Mouse (Mus musculus) liver, embryonic 16.5 days (tissue): ENCODE data around the gene Sema3b. TPM values are rescaled to one million over a fixed set of nuclear protein-coding genes. Genes with fewer than 3 reads are reported as not detected.

Experiments used
- ATAC-seq: fragments of 200-750 bp; cut with Nextera tagmentation; 2 replicates; pipeline ENCODE4 v1.8.0; 2017; ENCODE audit warnings: low read depth, mild to moderate bottlenecking, moderate number of reproducible peaks, moderate library complexity
- H3K27ac ChIP-seq: fragments of 300-500 bp; sonication (generic); 2 replicates; pipeline ENCODE4 v1.5.1; 2014; ENCODE audit warnings: mild to moderate bottlenecking, low read length
- H3K27me3 ChIP-seq: fragments of 300-500 bp; sonication (generic); 2 replicates; pipeline ENCODE4 v1.6.1; 2014; ENCODE audit warnings: low read depth, low read length, mixed read lengths; ENCODE audit not compliant: control insufficient read depth, insufficient read depth
- H3K36me3 ChIP-seq: fragments of 300-500 bp; sonication (generic); 2 replicates; pipeline ENCODE4 v1.6.1; 2014; ENCODE audit warnings: mild to moderate bottlenecking; ENCODE audit not compliant: control insufficient read depth, insufficient read depth
- H3K4me1 ChIP-seq: fragments of 300-500 bp; sonication (generic); 2 replicates; pipeline ENCODE4 v1.6.1; 2014; ENCODE audit warnings: low read depth, low read length, mixed read lengths; ENCODE audit not compliant: control insufficient read depth
- H3K4me2 ChIP-seq: fragments of 300-500 bp; sonication (generic); 2 replicates; pipeline ENCODE4 v1.6.1; 2014; ENCODE audit warnings: low read depth, low read length, mixed read lengths
- H3K4me3 ChIP-seq: fragments of 300-500 bp; sonication (generic); 2 replicates; pipeline ENCODE4 v1.5.1; 2014; ENCODE audit warnings: low read depth, mild to moderate bottlenecking, low read length
- H3K9ac ChIP-seq: fragments of 300-500 bp; sonication (generic); 2 replicates; pipeline ENCODE4 v1.6.1; 2014; ENCODE audit warnings: low read depth, low read length
- H3K9me3 ChIP-seq: fragments of 300-500 bp; sonication (generic); replicated peaks from 2 replicates; pipeline ENCODE4 v1.6.1; 2016; ENCODE audit warnings: low read length; ENCODE audit not compliant: control insufficient read depth
- WGBS: fragments of 180-500 bp; shearing (Covaris S2); extraction: QIAGEN DNeasy Blood & Tissue Kit; methylation state at CpG from one replicate; pipeline ENCODE4 v1.1.7; 2014; ENCODE audit not compliant: insufficient replicate concordance; 5-methylcytosine and 5-hydroxymethylcytosine counted together
- polyA plus RNA-seq: library from polyadenylated mRNA; unstranded; fragments of >200 nt; fragmentation: Nextera tagmentation; extraction: Ambion mirVana; gene quantifications from 2 replicates; pipeline ENCODE4 v1.2.1, GENCODE M21; 2015

Gene Sema3b
- polyA plus RNA-seq, 1 experiment from 2014 or later, result 1.4 TPM

GRCm38 (mm10) chr9:107611456-107612190 lies 2.6 kb upstream of the Sema3b start:
- Histone ChIP-seq H3K9me3 (no peaks in the 10 kb centered on the region), H3K27me3 (no peaks in the 10 kb centered on the region), H3K27ac (peak overlapping the region; percentile 71; the same call in 1 of the 2 replicates), H3K36me3 (peaks cover 13% of the 10 kb centered on the region), H3K4me1 (peaks cover 12% of the 10 kb centered on the region), H3K4me2 (peak overlapping the region; percentile 97), H3K4me3 (peak overlapping the region; percentile 62; the same call in 1 of the 2 replicates), H3K9ac (peak overlapping the region; percentile 75; the same call in 1 of the 2 replicates)
- no peak; the same call in 1 of the 2 replicates for ATAC-seq
- WGBS, result 33% methylated on average over 6 of the region's 6 CpGs

- H3K9me3 ChIP-seq, result no peaks in the 10 kb centered on the region
- 76% methylated on average over 4 of the region's 4 CpGs for WGBS
- H3K27ac ChIP-seq, result no peak overlapping the region
- H3K4me3 ChIP-seq, result no peak overlapping the region
- H3K4me2 ChIP-seq, result no peak overlapping the region
- H3K9ac ChIP-seq, result no peak overlapping the region
- no peak for ATAC-seq
- H3K36me3 ChIP-seq, result no peaks in the 10 kb centered on the region
- H3K27me3 ChIP-seq, result no peaks in the 10 kb centered on the region
- peaks cover 20% of the 10 kb centered on the region for H3K4me1 ChIP-seq
Observed at GRCm38 (mm10) chr9:107609433-107609830, 403 bp upstream of the Sema3b start.

GRCm38 (mm10) chr9:107607653-107608245 lies 1.3 kb downstream of the Sema3b start:
- no peaks in the 10 kb centered on the region for H3K9me3 ChIP-seq
- 45% methylated on average over 9 of the region's 9 CpGs for whole genome bisulfite sequencing
- H3K4me3 ChIP-seq, result no peak overlapping the region
- H3K4me1 ChIP-seq, result peaks cover 15% of the 10 kb centered on the region
- H3K9ac ChIP-seq, result no peak overlapping the region
- no peak overlapping the region for H3K27ac ChIP-seq
- H3K27me3 ChIP-seq, result no peaks in the 10 kb centered on the region; the same call in 1 of the 2 replicates
- H3K4me2 ChIP-seq, result no peak overlapping the region
- no peak for ATAC-seq
- no peaks in the 10 kb centered on the region for H3K36me3 ChIP-seq

GRCm38 (mm10) chr9:107607036-107607435 lies 2.0 kb downstream of the Sema3b start:
- Histone ChIP-seq H3K4me2 (no peak overlapping the region), H3K27ac (no peak overlapping the region), H3K4me3 (no peak overlapping the region), H3K9me3 (no peaks in the 10 kb centered on the region), H3K27me3 (no peaks in the 10 kb centered on the region; the same call in 1 of the 2 replicates), H3K9ac (no peak overlapping the region), H3K4me1 (peaks cover 16% of the 10 kb centered on the region), H3K36me3 (no peaks in the 10 kb centered on the region)
- ATAC-seq, result no peak
- WGBS, result 57% methylated on average over 2 of the region's 2 CpGs

- H3K4me2 ChIP-seq, result no peak overlapping the region
- H3K27me3 ChIP-seq, result no peaks in the 10 kb centered on the region; the same call in 1 of the 2 replicates
- H3K4me1 ChIP-seq, result peaks cover 14% of the 10 kb centered on the region
- H3K27ac ChIP-seq, result no peak overlapping the region
- no peaks in the 10 kb centered on the region for H3K9me3 ChIP-seq
- H3K9ac ChIP-seq, result no peak overlapping the region
- 43% methylated on average over 9 of the region's 9 CpGs for WGBS
- no peak overlapping the region for H3K4me3 ChIP-seq
- no peaks in the 10 kb centered on the region for H3K36me3 ChIP-seq
- ATAC-seq, result no peak
Observed at GRCm38 (mm10) chr9:107606591-107606990, 2.4 kb downstream of the Sema3b start.

- 43% methylated on average over 23 of the region's 23 CpGs for WGBS
- peaks cover 15% of the 10 kb centered on the region for H3K4me1 ChIP-seq
- H3K4me2 ChIP-seq, result no peak overlapping the region
- no peak overlapping the region for H3K9ac ChIP-seq
- H3K36me3 ChIP-seq, result no peaks in the 10 kb centered on the region
- ATAC-seq, result no peak; the same call in 1 of the 2 replicates
- H3K9me3 ChIP-seq, result no peaks in the 10 kb centered on the region
- H3K27me3 ChIP-seq, result no peaks in the 10 kb centered on the region; the same call in 1 of the 2 replicates
- H3K27ac ChIP-seq, result no peak overlapping the region
- no peak overlapping the region for H3K4me3 ChIP-seq
Observed at GRCm38 (mm10) chr9:107605041-107605661, 3.9 kb downstream of the Sema3b start.

GRCm38 (mm10) chr9:107603251-107603650 lies 5.8 kb downstream of the Sema3b start:
- no peak overlapping the region for H3K4me2 ChIP-seq
- no peak overlapping the region for H3K4me3 ChIP-seq
- H3K9me3 ChIP-seq, result no peaks in the 10 kb centered on the region
- H3K9ac ChIP-seq, result no peak overlapping the region
- no peak overlapping the region for H3K27ac ChIP-seq
- no peaks in the 10 kb centered on the region; the same call in 1 of the 2 replicates for H3K27me3 ChIP-seq
- ATAC-seq, result no peak
- no peaks in the 10 kb centered on the region for H3K36me3 ChIP-seq
- peaks cover 19% of the 10 kb centered on the region for H3K4me1 ChIP-seq
- WGBS, result 63% methylated on average over 6 of the region's 6 CpGs

- Histone ChIP-seq H3K27ac (no peak overlapping the region), H3K36me3 (no peaks in the 10 kb centered on the region), H3K9ac (no peak overlapping the region), H3K27me3 (no peaks in the 10 kb centered on the region; the same call in 1 of the 2 replicates), H3K9me3 (no peaks in the 10 kb centered on the region), H3K4me1 (peaks cover 21% of the 10 kb centered on the region), H3K4me3 (peak overlapping the region; percentile 8; the same call in 1 of the 2 replicates), H3K4me2 (peak overlapping the region; percentile 27)
- 2% methylated on average over 10 of the region's 10 CpGs for WGBS
- ATAC-seq, result peak; percentile 49; the same call in 1 of the 2 replicates
Observed at GRCm38 (mm10) chr9:107602068-107602648, 6.9 kb downstream of the Sema3b start.
